ENCODE assay signal across 11 mouse cellular contexts in genomic region chr9:69466098-69466497, GRCm38 (mm10). TPM values are rescaled to one million over a fixed set of nuclear protein-coding genes. Genes with fewer than 3 reads are reported as not detected.
DNase-seq lines count a peak whose midpoint lies in the region; ATAC-seq and TF ChIP-seq lines count a peak whose summit lies in the region.
"Had no signal": no experiment of that assay in that cellular context is flagged by ENCODE, and none has a peak within 500 bp of the region (broad histone marks: within the 10 kb centered on the region; RNA-seq: fewer than 3 reads in every experiment).

No protein-coding gene starts in this region.

- no peak overlapping the region for H3K4me3 ChIP-seq in heart, embryonic 16.5 days (ENCODE audit: low read length)
- no peak overlapping the region for H3K4me3 ChIP-seq in thymus, adult 2 months (ENCODE audit: control insufficient read depth, insufficient read depth, low read length)
- H3K4me3 ChIP-seq: hindbrain, embryonic 12.5 days; lung, embryonic 15.5 days had no signal

- peaks cover 57% of the 10 kb centered on the region for H3K4me1 ChIP-seq in heart, embryonic 16.5 days (ENCODE audit: control insufficient read depth, insufficient read depth, low read length)
- H3K4me1 ChIP-seq in thymus, adult 2 months (replicated peaks; ENCODE audit: control insufficient read depth, insufficient read depth, low read length) = peaks cover 45% of the 10 kb centered on the region

- H3K9ac ChIP-seq in heart, embryonic 16.5 days (ENCODE audit: low read length) = 0 out of 2 replicates have a peak overlapping the region, but pooled peaks have one; percentile 9
- H3K9ac ChIP-seq: hindbrain, embryonic 12.5 days; lung, embryonic 15.5 days had no signal

- ATAC-seq in heart, embryonic 16.5 days (replicated peaks; ENCODE audit: extremely low read depth, insufficient read depth, low FRiP score) = no peak
- peak; percentile 45 to 68; a peak in 2 of 4 replicates for ATAC-seq in hematopoietic stem cell, adult 5-6 weeks (replicated peaks in 1 of 2; ENCODE audit: insufficient read depth in 1 of 2, low FRiP score in 2 of 2, low TSS enrichment in 1 of 2, low read depth in 1 of 2, poor library complexity in 2 of 2, severe bottlenecking in 2 of 2)
- ATAC-seq in frontal cortex, adult (ENCODE audit: low TSS enrichment) = no peak

- no peak overlapping the region for H3K4me2 ChIP-seq in heart, embryonic 16.5 days (ENCODE audit: low read depth, low read length)
- H3K4me2 ChIP-seq: hindbrain, embryonic 12.5 days; lung, embryonic 15.5 days had no signal

- DNase-seq in heart, adult 8-10 months (ENCODE audit: low spot score) = no peak
- peak; percentile 39 for DNase-seq in thymus, adult 2 months
- no peak for DNase-seq in thymus, postnatal 25 days
- DNase-seq in thymus, postnatal 36 days = peak; percentile 31 to 47
- no peak for DNase-seq in spleen, postnatal 10 days (ENCODE audit: low spot score in 2 of 2)
- DNase-seq: layer of hippocampus, adult 9-11 months had no signal

- H3K36me3 ChIP-seq in heart, embryonic 16.5 days (ENCODE audit: control insufficient read depth, insufficient read depth) = peaks cover 35% of the 10 kb centered on the region
- H3K36me3 ChIP-seq in thymus, adult 2 months (ENCODE audit: control insufficient read depth, insufficient read depth, low read length) = peaks cover 15% of the 10 kb centered on the region
- H3K36me3 ChIP-seq: hindbrain, embryonic 12.5 days had no signal

- H3K27me3 ChIP-seq in heart, embryonic 16.5 days (ENCODE audit: control insufficient read depth, insufficient read depth, low read length) = no peaks in the 10 kb centered on the region
- no peaks in the 10 kb centered on the region for H3K27me3 ChIP-seq in thymus, adult 2 months (ENCODE audit: control insufficient read depth, insufficient read depth, low read length)
- H3K27me3 ChIP-seq: hindbrain, embryonic 12.5 days; lung, embryonic 15.5 days had no signal

- WGBS in heart, embryonic 16.5 days = 60% methylated on average over 4 of the region's 4 CpGs
- WGBS in thymus, adult 2 months = 70% methylated on average over 4 of the region's 4 CpGs

- 0 out of 2 replicates have a peak overlapping the region, but pooled peaks have one; percentile 10 for H3K27ac ChIP-seq in heart, embryonic 16.5 days (ENCODE audit: low read length)
- peak overlapping the region; percentile 18; the same call in 1 of the 2 replicates for H3K27ac ChIP-seq in thymus, adult 2 months (ENCODE audit: control insufficient read depth, insufficient read depth, low read length)
- H3K27ac ChIP-seq: hindbrain, embryonic 12.5 days; lung, embryonic 15.5 days had no signal

- 0 out of 2 replicates have a peak, but pooled peaks have one; percentile 18 for TF ChIP-seq CTCF in thymus, adult 2 months (IDR thresholded peaks at IDR 0.05; ENCODE audit: borderline replicate concordance, control insufficient read depth, extremely low read depth, insufficient read depth, low read length, poor library complexity)

- TF ChIP-seq POLR2A in thymus, adult 2 months (IDR thresholded peaks at IDR 0.05; ENCODE audit: control insufficient read depth, extremely low read depth, insufficient read depth, low read length, poor library complexity) = no peak

- H3K9me3 ChIP-seq in heart, embryonic 16.5 days (replicated peaks; ENCODE audit: control insufficient read depth, low read length) = no peaks in the 10 kb centered on the region
- H3K9me3 ChIP-seq: hindbrain, embryonic 12.5 days; lung, embryonic 15.5 days had no signal

RNA-seq across cellular contexts. Expression of gene Anxa2, which starts 12.7 kb away (rescaled TPM):
- 622 and 705 TPM in 2 replicates for polyA plus RNA-seq in heart, embryonic 16.5 days (2015; fragmentation: Nextera tagmentation; extraction: Ambion mirVana)
- total RNA-seq in heart, adult 8-10 months (2022) = 10 to 100 TPM; 48.1 to 87.1 (median 65.2) TPM
- 409 and 412 TPM in 2 replicates for polyA plus RNA-seq in thymus, adult 2 months (2012; rRNA removed)
- total RNA-seq in hematopoietic stem cell, adult 5-6 weeks (2017) = 47.5 and 80.7 TPM in 2 replicates

Comparison
In these comparisons a context has a peak if more than half of its experiments do, and no peak if none do; other contexts are left out.
1. DNase-seq: peak in thymus, adult 2 months (single experiment) and thymus, postnatal 36 days (2 of 2); none in heart, adult 8-10 months (single experiment), thymus, postnatal 25 days (single experiment) and spleen, postnatal 10 days (0 of 2).
2. ATAC-seq: peak in hematopoietic stem cell, adult 5-6 weeks (2 of 2); none in heart, embryonic 16.5 days (single experiment) and frontal cortex, adult (single experiment).